Mouse (Mus musculus): ENCODE measurements around the gene Cd247.

Cd247 gene

DNA sequence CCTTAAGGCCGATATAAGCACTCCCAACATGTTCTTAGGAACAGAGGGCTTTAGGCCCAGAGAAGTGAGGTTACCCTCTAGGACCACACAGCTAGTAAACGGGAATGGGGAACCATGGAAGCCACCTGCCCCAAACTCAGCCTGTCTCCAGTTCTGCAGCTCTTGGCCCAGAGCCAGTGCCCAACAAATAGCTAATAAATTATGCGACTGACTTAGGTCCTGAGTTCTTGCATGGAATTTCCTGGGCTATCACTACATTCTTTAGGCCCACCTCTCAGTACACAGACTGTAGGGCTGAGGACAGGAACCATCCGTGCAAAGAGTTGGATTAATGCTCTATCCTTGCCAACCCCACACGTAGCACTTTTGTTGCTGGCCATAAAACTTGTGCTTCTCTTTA, 63.6 kb downstream of the Cd247 start:
- DNase-seq (ENCODE audit: low read depth, low spot score), result no peak

DNA sequence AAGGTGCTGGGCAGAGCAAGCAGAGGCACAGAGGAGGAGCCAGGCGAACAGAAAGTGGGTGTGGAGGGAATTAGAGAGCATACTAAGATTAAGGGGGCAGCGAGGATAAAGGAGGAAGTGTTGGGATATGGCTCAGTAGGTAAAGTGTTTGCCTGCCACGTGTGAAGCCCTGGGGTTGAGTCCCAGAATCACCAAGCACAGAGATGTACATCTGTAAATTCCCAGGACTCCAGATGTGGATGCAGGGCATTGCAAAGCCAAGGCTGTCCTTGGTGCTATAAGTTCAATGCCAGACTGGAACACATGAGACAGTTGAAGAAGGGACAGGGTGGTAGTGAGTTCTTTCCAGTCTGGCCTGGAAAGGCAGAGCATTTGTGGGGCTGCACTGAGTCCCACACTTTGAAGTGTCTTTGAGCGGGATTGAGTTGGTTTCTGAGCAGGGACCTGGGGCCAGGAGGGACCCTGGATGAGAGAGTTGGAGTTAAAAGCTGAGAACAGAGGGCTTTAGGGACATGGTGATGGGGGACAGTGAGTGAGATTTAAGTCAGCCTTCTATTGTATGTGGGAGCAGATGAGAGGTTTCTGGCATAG, 64.7 kb downstream of the Cd247 start:
- DNase-seq (ENCODE audit: low read depth, low spot score), result no peak

DNA sequence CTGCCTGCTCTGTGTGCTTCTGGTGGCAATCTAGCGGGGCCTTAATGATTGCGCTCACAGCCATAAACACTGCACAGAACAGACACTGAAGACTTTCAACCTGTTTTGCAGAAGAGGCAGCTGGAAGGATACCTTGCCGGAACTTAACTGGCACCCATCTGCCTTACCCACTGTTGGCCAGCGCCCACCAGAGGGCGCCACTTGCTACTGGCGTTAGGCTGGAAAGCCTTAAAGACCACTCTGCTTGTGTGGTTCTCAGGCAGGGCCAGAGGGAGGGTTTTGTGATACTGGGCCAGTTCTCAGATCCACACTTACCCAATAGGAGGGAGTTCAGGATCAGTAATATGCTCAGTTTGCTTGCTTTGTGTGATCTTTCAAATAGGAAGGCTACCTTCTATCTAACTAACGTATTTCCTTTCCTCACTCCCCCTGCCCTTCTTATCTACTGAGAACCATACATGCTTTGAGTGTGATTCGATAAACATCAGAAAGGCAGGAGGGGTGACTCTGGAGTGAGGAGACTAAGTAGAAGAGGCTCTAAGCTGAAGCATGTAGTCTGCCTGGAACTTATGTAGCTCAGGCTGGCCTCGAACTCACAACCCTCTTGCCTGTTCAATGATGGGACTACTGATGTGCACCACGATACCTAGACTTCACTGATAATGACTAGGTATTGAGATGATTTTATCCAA, 65.4 kb downstream of the Cd247 start:
- peak; percentile 48 for DNase-seq (ENCODE audit: low read depth, low spot score)

DNA sequence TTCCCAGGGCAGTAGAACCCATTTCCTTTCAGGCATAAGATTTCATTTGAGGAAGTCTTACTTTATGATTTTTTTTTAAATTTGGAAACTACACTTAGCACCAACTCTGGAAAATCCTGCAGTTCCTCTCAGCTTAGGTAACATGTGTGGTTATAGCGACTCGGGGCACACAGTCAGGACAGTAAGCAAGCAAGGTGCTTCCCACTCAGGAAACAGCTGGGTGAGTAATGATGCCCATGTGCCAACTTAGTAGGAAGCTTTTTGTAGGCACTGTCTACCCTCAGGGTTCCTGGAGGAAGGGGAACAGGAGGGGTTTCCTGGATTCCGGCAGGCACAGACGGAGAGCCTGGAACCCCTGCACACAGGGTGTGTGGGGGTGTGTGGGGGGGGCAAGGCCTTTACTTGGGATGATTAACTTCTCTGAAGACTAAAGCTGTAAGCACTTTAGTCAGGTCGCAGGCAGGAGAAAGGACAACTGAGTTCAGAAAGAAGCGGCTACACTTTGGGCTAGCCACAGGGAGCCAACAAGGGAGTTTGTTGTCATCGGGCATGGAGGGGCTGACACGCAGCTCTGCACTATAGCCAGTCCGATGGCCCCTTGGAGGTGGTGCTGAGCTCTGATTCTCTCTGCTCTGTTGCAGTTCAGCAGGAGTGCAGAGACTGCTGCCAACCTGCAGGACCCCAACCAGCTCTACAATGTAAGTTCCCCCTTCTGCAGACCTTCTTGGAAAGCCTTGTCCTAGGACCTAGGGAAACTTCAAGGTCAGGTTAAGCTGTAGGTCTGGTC, 67.5 kb downstream of the Cd247 start:
- DNase-seq (ENCODE audit: low read depth, low spot score), result no peak

DNA sequence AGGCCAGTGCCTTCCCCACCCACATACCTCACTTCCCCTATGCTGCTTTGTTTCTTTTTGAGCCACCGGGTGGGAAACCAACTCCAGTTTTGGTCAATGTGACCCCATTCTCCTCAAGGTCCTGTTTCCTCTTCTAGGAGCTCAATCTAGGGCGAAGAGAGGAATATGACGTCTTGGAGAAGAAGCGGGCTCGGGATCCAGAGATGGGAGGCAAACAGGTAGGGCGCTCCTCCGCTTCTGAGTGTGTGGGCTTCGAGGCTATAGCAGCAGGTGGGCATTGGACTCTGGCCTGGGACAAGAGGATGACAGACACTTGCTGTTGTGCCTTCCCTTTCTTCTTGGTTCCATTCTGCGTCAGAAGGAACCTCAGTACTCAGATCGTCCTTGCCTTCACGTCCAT, 68.8 kb downstream of the Cd247 start:
- no peak for DNase-seq (ENCODE audit: low read depth, low spot score)

DNA sequence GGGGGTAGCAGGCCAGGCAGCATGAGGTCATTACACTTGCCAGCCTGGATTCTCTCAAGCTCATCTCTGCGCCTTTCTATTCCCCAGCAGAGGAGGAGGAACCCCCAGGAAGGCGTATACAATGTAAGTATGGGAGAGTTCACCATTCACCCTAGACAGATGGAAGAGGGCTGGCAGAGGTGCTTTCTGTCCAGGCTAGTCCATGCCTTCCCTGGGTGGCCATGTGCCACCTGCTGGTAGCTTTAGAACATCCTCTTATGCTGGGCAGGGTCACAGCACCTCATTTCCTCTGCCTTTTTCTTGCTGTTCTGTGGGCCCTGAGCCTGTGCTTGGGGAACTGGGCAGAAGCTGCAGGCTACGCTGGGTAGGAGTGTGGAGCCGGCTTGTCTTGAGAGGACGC, 69.9 kb downstream of the Cd247 start:
- no peak for DNase-seq (ENCODE audit: low read depth, low spot score)

DNA sequence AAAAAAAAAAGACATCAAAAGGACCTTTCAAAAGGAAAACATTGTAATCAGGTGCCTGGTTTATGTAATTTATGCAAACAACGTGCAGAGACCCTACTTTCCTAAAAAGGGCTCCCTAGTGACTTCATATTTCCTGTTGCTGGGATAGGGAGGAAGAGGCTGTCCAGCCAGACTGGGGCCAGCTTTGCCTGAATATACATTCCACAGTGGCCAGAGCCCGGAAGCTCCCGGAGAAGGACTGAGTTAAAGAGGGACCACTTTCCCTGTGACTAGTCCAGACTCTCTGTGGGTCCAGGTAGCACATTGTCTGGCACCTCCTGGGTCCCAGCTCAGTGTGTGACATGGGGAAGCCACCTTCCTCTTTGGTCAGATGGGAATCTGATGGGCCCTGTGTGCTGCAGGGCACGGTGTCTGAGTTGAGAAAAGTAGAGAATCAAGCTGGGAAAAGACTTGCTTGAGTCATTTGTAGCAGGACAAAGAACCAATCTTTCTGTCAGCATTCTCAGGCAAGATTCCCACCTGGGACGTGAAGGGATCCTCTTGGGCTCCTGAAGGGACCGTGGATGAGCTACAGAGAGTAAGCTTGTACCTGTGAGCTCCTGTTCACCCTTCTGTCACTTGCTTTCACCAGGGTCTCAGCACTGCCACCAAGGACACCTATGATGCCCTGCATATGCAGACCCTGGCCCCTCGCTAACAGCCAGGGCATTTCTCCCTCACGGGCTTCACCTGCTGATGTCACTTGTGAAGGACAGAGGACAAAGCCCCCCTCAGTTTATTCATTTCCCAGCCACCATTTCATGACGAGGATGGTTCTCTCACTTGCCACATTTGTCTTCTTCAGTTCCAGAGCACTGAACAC, 72.1 kb downstream of the Cd247 start:
- no peak for DNase-seq (ENCODE audit: low read depth, low spot score)

DNA sequence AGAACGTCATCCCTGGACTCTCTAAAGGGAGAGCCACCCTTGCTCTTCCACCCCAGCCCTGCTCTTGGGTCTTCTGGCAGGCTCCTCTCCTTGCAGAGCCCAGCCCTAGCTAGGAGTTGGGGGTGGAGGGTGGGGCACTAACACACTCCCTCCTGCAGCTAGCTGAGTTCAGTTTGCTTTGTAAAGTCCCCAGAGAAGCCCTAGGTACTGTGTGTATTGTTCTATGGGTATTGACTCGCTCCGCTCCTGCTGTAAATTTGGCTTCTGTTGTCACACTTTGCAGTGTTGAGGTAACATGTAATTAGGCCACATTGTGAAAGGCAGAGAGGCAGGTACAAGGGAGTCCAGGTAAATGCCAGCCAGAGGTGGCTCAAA, 72.7 kb downstream of the Cd247 start:
- DNase-seq (ENCODE audit: low read depth, low spot score), result no peak

DNA sequence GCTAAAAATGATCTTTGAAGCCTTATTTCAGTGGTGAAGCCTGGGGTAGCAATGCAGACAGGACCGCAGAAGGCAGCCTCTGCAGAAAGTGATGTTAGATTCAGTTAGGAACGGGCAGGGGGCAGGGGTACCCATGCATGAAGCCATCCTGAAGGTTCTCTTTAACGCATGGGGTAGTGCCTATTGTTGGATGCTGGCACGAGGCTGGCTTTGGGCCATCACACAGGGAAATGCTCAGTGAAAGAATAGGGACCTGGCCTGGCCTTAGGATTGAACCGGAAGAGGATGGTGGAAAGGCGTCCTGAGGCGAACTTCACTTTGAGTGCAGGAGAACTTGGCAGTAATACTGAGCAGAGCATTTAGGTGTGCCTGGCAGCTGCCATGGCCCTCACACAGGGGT, 73.6 kb downstream of the Cd247 start:
- no peak for DNase-seq (ENCODE audit: low read depth, low spot score)

DNA sequence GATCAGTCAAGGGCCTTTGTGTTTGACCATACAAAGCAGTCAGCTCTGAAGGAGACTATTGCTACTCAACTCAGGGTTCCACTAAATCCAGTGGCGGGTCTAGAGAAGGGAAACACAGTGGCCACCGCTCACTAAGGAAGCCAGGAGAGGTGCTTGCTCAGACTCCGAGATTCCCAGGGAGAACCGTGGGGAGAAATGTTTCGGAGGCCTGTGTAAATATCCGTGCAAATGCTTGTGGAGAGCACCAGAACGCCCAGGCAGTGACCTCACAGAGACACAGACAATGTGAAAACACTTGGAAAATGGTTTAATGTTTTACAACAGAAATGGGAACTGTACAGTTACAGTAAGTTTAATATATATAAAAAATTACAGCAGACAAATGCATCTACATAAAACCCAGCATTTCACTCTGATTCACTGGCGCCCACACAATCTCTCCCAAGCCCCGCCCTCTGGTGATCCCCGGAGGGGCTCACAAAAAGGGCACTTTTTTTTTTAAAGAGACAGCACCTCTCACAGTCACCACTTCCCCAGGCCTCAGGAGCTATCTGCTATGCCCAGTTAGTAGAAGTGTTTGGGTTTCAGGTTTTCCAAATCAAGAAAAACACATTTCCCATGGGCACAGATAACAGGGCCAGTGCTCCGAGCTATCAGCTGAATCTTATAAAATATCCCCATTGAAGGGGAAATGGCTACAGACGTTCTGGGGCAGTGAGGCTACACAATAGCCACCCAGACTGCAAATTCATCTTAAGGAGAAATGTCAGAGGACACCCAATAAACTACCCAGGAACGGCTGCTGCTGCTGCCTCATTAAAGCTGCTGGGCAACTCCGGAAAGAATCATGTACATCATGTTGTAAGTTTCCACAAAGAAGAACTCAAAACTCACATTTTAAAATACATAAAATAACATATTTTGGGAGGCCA, 76.6 kb downstream of the Cd247 start:
- no peak for DNase-seq (ENCODE audit: low read depth, low spot score)

DNA sequence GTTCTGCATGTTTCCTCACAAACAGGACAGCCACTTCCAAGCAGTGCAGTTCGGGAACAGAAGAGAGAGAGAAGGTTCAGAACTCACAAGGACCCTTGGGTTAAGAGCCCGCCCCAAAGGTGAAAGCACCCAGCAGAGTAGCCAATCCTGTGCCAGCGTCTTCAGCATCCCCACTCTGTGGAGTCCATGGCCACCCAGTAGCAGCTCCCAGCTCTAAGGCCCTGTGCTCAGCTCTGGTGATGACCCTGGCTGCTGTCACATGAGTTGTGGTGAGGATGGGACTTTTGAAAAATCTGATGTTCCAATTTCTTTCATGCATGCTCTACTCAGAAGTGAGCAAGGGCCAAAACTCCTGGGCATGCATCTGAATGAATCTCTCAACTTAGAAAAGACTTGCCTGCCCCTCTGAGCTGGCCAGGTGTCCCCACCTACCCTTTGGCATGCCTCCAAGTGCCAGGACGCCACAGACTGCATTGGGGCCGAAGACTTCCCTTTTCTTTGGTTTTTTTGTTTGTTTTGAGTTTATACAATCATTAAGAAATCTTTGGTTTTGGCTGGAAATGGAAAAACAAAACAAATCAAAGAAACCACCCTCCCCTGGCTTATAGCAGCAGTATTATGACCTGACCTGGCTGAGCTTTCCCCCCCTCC, 78.3 kb downstream of the Cd247 start:
- no peak for DNase-seq (ENCODE audit: low read depth, low spot score)

DNA sequence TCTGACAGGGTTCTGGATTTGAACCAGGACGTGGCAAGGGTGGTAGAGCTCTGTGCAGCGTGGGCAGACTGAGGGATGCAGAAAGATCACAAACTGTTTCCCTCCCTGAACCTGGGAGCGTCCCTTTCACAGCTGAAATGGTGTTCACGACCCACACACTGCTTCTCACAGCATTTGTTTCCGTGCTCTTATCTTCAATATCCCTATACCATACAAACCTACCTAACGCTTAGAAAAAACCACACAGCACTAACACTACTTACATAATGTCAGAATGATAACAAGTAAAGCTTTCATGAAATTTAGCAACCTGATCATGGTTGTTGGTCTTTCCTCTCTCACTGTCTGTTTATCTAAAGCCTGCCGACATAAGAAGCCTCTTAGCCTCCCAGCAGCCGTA, 80.2 kb downstream of the Cd247 start:
- DNase-seq (ENCODE audit: low read depth, low spot score), result no peak

DNA sequence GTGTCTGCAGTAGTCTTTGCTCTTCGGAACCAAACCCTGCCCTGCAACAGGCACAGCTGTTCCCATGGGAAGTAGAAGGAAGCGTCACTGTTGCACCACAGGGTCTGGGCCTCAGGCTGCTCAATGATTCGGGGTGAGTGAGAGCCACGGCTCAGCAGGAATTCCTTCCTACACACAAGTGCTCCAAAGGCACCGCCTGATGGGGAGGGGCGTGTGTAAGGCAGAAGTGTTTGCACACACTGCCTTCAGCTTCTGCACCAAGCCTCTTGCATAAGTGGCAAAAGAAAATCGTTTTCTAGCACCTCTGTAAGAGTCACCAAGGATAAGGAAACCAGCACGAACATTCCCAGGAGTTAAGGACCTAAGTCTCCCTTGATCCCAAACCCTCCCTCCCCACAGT, 86.2 kb downstream of the Cd247 start:
- no peak for DNase-seq (ENCODE audit: low read depth, low spot score)

DNA sequence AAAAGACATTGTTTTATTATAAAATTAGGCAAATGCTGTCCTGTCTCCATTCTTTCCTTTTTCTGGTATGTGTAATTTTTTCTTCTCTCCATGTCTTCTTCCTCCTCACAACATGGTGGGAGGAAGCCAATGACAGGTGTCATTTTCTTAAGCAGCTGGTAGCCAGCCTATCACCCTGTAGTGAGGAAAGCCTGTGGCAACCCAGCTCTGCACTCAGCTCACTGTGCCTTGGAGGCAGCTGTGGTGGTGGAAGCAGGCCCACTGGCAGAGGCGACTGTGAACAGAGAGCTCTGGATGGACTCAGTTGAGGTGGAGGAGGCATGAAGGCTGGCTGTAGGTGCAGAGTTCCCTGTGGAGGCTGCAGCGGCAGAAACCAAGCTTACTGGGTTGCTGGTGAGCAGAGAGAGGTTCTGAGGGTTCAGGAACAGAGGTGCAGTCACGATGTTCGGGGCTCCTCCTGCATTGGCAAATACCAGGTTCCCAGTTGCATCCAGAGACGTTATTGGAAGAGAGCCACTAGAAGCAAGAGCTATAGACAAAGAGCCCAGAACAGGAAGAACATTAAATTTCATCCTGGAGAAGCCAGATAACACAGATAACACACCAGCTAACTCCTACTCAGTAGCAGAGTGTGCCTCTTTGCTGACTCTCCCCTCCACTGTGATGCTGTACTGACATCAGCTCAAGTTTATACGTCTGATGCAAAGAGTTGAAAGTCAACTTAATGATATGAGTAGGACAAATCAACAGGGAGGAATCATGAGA, 87.2 kb downstream of the Cd247 start:
- no peak for DNase-seq (ENCODE audit: low read depth, low spot score)

DNA sequence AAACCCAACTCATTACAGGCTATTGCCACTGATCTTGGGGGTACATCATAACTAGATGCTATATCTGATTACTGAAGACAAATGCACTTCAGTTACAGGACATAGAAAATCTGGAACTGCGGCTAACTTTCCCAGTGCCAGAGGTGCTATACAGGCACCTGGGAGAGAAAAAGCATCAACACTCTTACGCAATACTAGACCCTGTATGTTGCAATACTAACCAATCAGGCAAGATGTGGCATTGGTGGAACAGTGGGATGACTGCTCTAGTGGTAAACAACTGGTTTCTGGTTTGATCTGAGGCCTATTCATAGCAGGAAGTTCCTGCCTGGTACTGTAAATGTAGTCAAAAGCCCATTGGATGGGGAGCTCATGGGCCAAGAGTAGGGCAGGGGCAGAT, 90.3 kb downstream of the Cd247 start:
- no peak for DNase-seq (ENCODE audit: low read depth, low spot score)

DNA sequence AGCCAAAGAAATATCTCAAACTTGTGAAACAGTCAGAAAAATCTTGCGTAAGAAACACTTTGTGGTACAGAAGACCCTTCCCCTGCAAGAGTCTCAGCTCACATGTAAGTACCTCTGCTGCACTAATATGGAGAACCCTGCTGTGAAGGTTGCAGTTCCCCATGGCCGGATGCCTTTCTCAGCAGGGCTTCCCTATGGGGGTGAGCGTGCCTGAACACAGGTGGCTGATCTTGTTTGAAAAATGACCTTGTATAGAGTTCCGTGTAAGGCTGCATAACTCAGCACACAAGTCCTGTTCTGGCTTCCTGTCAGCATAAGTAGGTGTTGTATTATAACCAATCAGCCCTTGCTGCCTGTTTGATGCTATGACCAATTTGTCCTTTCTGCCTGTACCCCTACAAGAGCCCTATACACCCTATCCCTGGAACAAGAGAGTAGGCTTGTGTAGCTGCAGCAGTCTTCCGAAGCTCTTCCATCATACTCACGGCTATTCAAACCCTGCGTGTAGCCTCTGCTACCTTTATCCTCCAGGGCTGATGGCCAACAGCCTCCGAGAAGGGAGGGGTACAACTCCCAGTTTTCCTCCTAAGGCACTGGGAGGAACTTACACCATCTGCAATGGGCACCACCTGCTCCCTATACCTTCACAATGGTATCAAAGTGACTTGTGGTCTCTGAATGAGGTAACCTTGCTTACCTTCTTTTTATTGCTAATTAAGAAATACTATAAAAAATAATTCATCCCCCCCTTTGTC, 93.8 kb downstream of the Cd247 start:
- DNase-seq (ENCODE audit: low read depth, low spot score), result no peak

DNA sequence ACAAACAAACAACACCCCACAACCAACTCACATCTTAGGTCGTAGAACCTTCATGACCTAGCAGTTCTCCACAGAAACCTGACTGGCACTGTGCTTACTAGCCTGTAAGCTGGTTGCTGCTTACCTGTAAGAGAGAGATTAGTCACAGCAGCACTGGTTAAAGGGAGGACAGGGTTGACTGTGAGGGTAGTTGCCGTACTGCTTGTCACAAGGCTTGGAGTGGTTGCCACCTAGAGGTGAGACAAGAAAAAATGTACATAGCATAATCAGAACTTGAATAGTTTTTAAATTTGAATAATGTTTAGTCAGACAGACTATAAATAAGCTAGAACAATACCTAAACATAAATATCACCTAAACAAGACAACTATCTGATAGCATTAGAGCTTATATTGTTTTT, 103.2 kb downstream of the Cd247 start:
- no peak for DNase-seq (ENCODE audit: low read depth, low spot score)

DNA sequence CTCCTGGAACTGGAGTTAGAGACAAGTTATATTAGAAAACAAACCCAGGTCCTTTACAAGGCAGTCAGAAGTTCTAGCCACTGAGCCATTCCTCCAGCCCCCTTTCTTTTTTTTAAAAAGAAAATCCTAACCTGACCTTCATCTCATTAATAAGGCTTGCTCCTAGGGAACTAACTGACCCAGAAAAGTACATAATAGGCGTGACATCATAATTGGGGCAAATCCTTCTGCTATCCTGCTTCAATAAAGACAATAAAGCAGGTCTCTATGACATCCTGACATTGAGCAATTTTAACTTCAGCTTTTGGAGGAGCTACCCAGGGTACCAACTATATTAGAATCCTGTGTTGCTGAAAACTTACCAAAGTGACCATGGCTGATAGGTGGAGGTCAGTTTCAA, 115.1 kb downstream of the Cd247 start:
- DNase-seq (ENCODE audit: low read depth, low spot score), result no peak

DNA sequence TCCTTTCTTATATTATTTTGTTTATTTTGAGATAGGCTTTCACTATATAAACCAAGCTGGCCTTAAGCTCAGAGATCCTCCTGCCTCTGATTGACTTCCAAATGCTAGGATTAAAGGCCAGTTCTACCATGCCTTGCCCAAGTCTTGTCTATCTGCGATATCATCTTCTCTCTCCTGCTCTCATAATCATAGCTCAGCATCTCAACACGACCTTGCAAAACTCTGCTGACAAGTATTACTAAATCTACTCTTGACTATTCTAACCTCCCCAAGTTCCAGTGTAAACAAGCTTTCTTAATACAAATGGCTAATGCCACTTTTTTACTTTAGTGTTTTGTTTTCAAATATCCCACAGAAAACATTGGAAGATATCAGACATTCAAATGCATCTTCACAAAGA, 119.7 kb downstream of the Cd247 start:
- no peak for DNase-seq (ENCODE audit: low read depth, low spot score)

All from WW6 (cell line).